Mouse (Mus musculus) stomach, embryonic 15.5 days (tissue): ENCODE data around the gene Wars. TPM values are rescaled to one million over a fixed set of nuclear protein-coding genes. Genes with fewer than 3 reads are reported as not detected.
A peak's percentile ranks its signal among the peaks of the same experiment; 100 is the strongest.
"Not testable (repeated sequence)": the region's sequence is repeated elsewhere in the genome, so short reads cannot be mapped to it uniquely, and the experiment has no call there.

ENCODE experiments used
- ATAC-seq: fragments of 200-750 bp; cut with Nextera tagmentation; 2 replicates; pipeline ENCODE4 v1.8.0; 2017; ENCODE audit warnings: low read depth, moderate number of reproducible peaks, moderate TSS enrichment; ENCODE audit not compliant: insufficient read depth, low FRiP score
- H3K27ac ChIP-seq: fragments of 300-500 bp; sonication (generic); 2 replicates; pipeline ENCODE4 v1.5.1; 2015; ENCODE audit warnings: mild to moderate bottlenecking, inconsistent platforms
- H3K27me3 ChIP-seq: fragments of 300-500 bp; sonication (generic); replicated peaks from 2 replicates; pipeline ENCODE4 v1.6.1; 2015; ENCODE audit warnings: inconsistent platforms
- H3K36me3 ChIP-seq: fragments of 300-500 bp; sonication (generic); 2 replicates; pipeline ENCODE4 v1.6.1; 2015; ENCODE audit warnings: inconsistent platforms
- H3K4me1 ChIP-seq: fragments of 300-500 bp; sonication (generic); 2 replicates; pipeline ENCODE4 v1.6.1; 2015; ENCODE audit warnings: inconsistent platforms
- H3K4me2 ChIP-seq: fragments of 300-500 bp; sonication (generic); 2 replicates; pipeline ENCODE4 v1.6.1; 2015; ENCODE audit warnings: mild to moderate bottlenecking, inconsistent platforms
- H3K4me3 ChIP-seq: fragments of 300-500 bp; sonication (generic); replicated peaks from 2 replicates; pipeline ENCODE4 v1.5.1; 2015; ENCODE audit warnings: inconsistent platforms
- H3K9ac ChIP-seq: fragments of 300-500 bp; sonication (generic); 2 replicates; pipeline ENCODE4 v1.6.1; 2015; ENCODE audit warnings: inconsistent platforms
- H3K9me3 ChIP-seq: fragments of 300-500 bp; sonication (generic); 2 replicates; pipeline ENCODE4 v1.6.1; 2016; ENCODE audit warnings: inconsistent platforms
- WGBS: fragments of 180-500 bp; shearing (Covaris S2); methylation state at CpG from one replicate; pipeline ENCODE4 v1.1.7; 2015; 5-methylcytosine and 5-hydroxymethylcytosine counted together
- polyA plus RNA-seq: library from polyadenylated mRNA; unstranded; fragments of >200 nt; fragmentation: Nextera tagmentation; extraction: Ambion mirVana; gene quantifications from 2 replicates; pipeline ENCODE4 v1.2.1, GENCODE M21; 2015

Gene Wars
- polyA plus RNA-seq, 1 experiment from 2014 or later: 91.1 TPM

DNA sequence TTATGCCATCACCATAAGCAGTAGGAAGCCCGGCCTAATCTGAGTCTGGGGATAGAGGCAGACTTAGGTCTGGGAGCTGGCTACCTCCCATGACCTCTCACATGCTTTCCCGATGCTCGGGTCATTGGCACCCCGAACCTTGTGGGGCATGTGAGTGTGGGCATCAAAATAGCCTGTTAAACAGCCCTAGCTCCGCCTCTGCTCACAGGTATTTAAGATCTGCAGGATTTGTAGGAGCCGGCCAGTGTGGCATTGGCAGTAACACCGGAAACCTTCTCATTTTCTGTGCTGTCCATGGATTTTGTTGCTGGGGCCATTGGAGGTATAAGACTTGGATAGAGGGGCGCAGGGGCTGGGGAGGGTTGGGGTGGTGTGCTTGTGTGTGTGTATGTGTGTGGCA, 43.1 kb downstream of the Wars start:
- no peaks in the 10 kb centered on the region for H3K9me3 ChIP-seq
- 86% methylated on average over 8 of the region's 8 CpGs for WGBS

DNA sequence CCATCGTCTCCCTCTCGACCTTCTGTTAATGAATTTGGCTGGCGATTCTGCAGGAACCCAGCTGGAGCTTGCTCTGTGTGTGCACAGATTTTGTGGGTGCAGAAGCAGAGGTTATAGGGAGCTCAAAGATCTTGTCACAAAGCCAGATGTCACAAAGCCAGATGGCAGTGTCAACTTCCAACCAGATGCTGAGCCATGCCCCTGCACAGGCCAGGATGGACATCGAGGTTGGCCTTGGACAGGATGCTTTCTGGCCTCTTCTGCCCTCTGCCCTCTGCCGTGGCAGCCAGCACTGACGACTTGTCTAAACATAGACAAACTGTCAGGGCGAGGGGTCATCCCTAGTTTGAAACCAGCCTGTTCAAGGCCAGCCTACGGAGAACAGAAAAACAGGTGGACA, 43.8 kb downstream of the Wars start:
- WGBS: 46% methylated on average over 8 of the region's 8 CpGs
- Histone ChIP-seq H3K9me3 (no peaks in the 10 kb centered on the region), H3K4me3 (no peak overlapping the region), H3K27me3 (no peaks in the 10 kb centered on the region), H3K4me1 (0 out of 2 replicates have a peak, but pooled peaks cover 3% of the 10 kb centered on the region), H3K27ac (no peak overlapping the region), H3K9ac (no peak overlapping the region), H3K4me2 (no peak overlapping the region), H3K36me3 (0 out of 2 replicates have a peak, but pooled peaks cover 4% of the 10 kb centered on the region)
- ATAC-seq: no peak

More for the DNA sequence above, 43.1 kb downstream of the Wars start:
- Histone ChIP-seq H3K36me3 (no peaks in the 10 kb centered on the region), H3K27ac (no peak overlapping the region), H3K9ac (no peak overlapping the region), H3K4me3 (no peak overlapping the region), H3K4me1 (0 out of 2 replicates have a peak, but pooled peaks cover 3% of the 10 kb centered on the region), H3K27me3 (no peaks in the 10 kb centered on the region), H3K4me2 (no peak overlapping the region)
- no peak for ATAC-seq

GRCm38 (mm10) chr12:108849488-108850022, 44.4 kb downstream of the Wars start:
- H3K36me3 ChIP-seq: peaks cover 9% of the 10 kb centered on the region
- no peaks in the 10 kb centered on the region for H3K27me3 ChIP-seq
- H3K9me3 ChIP-seq: no peaks in the 10 kb centered on the region
- no peak overlapping the region for H3K4me2 ChIP-seq
- no peak overlapping the region for H3K4me3 ChIP-seq
- H3K4me1 ChIP-seq: 0 out of 2 replicates have a peak, but pooled peaks cover 3% of the 10 kb centered on the region
- no peak overlapping the region for H3K27ac ChIP-seq
- H3K9ac ChIP-seq: no peak overlapping the region
- ATAC-seq: no peak
- WGBS: 70% methylated on average over 4 of the region's 4 CpGs

DNA sequence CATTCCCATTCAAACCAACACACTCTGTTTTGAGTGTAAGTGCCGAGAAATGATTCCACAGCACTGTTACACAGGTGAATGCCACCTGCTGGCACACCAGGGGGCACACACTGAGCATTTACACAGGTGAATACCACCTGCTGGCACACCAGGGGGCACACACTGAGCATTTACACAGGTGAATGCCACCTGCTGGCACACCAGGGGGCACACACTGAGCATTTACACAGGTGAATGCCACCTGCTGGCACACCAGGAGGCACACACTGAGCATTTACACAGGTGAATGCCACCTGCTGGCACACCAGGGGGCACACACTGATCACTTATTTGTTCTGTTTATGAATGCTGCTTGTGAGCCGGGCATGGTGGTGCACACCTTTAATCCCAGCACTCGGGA, 45.9 kb downstream of the Wars start:
- peaks cover 17% of the 10 kb centered on the region for H3K36me3 ChIP-seq
- not testable (repeated sequence) for H3K9ac ChIP-seq, H3K4me1 ChIP-seq, H3K9me3 ChIP-seq, H3K4me2 ChIP-seq, ATAC-seq, H3K27me3 ChIP-seq, H3K4me3 ChIP-seq, H3K27ac ChIP-seq
- 83% methylated on average over 3 of the region's 3 CpGs for WGBS

DNA sequence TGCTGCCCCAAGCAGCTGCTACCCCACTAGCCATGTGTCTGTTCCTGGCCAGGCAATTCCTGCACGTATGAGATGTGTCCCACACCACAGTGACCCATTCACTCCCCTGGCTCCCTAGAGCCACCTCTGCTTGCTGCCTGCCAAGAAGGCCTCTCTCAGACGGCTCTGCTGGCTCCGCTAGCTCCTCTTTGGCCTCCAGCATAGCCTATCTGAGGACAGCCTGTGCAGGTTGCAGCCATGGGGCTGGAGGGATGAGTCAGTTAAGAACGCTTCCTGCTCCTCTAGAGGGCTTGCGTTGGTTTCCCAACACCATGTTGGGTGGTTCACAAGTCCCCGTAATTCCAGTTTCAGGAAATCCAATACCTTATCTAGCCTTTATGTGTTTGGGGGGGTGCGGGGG, 51.3 kb downstream of the Wars start:
- Histone ChIP-seq H3K9me3 (no peaks in the 10 kb centered on the region), H3K4me1 (peaks cover 8% of the 10 kb centered on the region), H3K9ac (no peak overlapping the region), H3K36me3 (peaks cover 35% of the 10 kb centered on the region), H3K4me2 (no peak overlapping the region), H3K27me3 (no peaks in the 10 kb centered on the region), H3K4me3 (no peak overlapping the region), H3K27ac (no peak overlapping the region)
- no peak for ATAC-seq
- 81% methylated on average over 7 of the region's 7 CpGs for WGBS

DNA sequence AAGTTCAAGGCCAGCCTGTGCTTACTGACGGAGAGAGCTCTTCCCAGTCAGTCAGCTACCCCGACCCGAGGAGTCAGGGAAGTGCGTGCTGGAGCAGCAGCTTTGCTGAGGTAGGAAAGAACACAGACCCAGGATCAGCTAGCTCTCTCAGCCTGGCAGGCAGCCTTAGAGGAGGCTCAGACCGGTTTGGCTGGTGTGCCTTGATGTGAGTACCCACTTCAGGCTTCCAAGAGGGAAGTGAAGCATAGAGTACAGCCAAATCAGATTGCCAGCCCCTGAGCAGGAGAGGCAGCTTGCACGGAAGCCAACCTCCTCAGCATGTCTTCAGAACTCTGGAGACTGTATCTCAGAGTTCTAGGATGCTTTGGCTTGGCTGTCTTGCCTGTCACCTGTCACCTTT, 52.8 kb downstream of the Wars start:
- Histone ChIP-seq H3K4me3 (no peak overlapping the region), H3K36me3 (peaks cover 35% of the 10 kb centered on the region), H3K4me1 (peaks cover 22% of the 10 kb centered on the region), H3K27me3 (no peaks in the 10 kb centered on the region), H3K27ac (no peak overlapping the region), H3K9ac (no peak overlapping the region), H3K9me3 (no peaks in the 10 kb centered on the region), H3K4me2 (no peak overlapping the region)
- WGBS: 81% methylated on average over 6 of the region's 6 CpGs
- no peak for ATAC-seq

- 27% methylated on average over 7 of the region's 7 CpGs for WGBS
- H3K4me3 ChIP-seq: peak overlapping the region; percentile 74
Measured at GRCm38 (mm10) chr12:108836722-108837121, 57.3 kb downstream of the Wars start.

GRCm38 (mm10) chr12:108835840-108836409, 58.0 kb downstream of the Wars start, which contains the start of the genes Slc25a29 and Slc25a47:
Gene Slc25a29 (minus strand): TSS chr12:108835883.
Gene Slc25a47 (plus strand): TSS chr12:108836046.
- Histone ChIP-seq H3K4me1 (peaks cover 32% of the 10 kb centered on the region), H3K9ac (peak within 1 kb of the TSS; percentile 74), H3K36me3 (0 out of 2 replicates have a peak, but pooled peaks cover under 1% of the 10 kb centered on the region), H3K4me3 (peak within 1 kb of the TSS; percentile 74), H3K4me2 (peak within 1 kb of the TSS; percentile 98), H3K27ac (peak within 1 kb of the TSS; percentile 88), H3K9me3 (no peaks in the 10 kb centered on the region), H3K27me3 (no peaks in the 10 kb centered on the region)
- WGBS: 0% methylated on average over 53 of the region's 53 CpGs
- peak; percentile 99 for ATAC-seq

More at GRCm38 (mm10) chr12:108836722-108837121, 57.3 kb downstream of the Wars start:
- H3K36me3 ChIP-seq: 0 out of 2 replicates have a peak, but pooled peaks cover 6% of the 10 kb centered on the region
- peaks cover 32% of the 10 kb centered on the region for H3K4me1 ChIP-seq
- ATAC-seq: no peak
- no peaks in the 10 kb centered on the region for H3K27me3 ChIP-seq
- peak overlapping the region; percentile 88 for H3K27ac ChIP-seq
- no peaks in the 10 kb centered on the region for H3K9me3 ChIP-seq
- H3K4me2 ChIP-seq: peak overlapping the region; percentile 98
- peak overlapping the region; percentile 72 for H3K9ac ChIP-seq

DNA sequence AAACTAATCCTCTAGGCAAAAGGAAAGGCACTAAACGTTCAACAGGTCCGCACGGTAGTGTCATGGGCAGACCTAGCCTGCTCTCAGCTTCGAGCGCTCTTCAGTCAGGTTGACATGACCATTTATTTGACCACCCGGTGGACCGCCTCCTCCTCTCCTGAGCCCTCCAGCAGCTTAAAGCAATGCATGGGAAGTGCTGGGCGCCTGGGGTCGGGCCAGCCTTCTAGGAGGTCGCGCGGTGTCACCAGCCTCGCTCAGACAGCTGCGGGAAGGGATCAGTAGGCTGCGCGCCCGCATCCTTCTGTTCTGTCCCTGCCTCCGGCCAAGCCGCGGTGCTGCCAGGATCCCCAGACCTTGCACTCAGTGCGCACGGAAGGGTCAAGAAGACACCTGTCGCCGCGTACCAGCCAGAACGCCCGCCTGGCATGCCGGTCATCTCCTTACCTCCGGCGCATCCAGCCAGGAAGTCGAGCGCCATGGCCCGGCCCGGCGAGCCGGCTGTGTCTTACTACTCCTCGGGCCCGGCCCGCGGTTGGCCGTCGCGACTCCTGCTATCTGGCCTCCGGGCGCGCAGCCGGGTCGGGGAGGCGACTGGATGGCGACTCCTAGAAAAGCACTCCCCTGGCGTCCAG, 58.6 kb downstream of the Wars start:
- peak overlapping the region; percentile 74 for H3K4me3 ChIP-seq
- no peaks in the 10 kb centered on the region for H3K27me3 ChIP-seq
- no peaks in the 10 kb centered on the region for H3K36me3 ChIP-seq
- peak overlapping the region; percentile 74 for H3K9ac ChIP-seq
- peaks cover 32% of the 10 kb centered on the region for H3K4me1 ChIP-seq
- 2% methylated on average over 51 of the region's 51 CpGs for WGBS
- no peak overlapping the region for H3K27ac ChIP-seq
- no peaks in the 10 kb centered on the region for H3K9me3 ChIP-seq
- peak overlapping the region; percentile 98 for H3K4me2 ChIP-seq
- no peak for ATAC-seq

DNA sequence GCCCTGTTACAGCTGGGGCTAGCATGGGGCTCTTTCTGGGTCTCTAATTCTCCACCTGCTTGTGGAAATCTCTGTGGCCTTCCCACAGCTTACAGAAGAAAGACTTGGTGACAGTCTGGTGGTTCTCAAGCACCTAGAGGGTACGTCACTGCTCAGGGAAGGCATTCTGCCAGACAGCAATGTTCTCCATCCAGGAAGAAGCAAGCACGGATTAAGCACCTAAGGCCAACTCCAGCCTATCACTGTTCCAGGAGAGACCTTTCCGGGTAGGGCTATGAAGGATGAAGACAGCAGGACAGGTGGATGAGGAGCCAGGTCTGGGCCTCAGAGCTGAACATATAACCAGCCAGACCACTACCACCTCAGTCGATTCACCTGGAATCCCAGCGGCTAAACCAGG, 59.2 kb downstream of the Wars start:
- WGBS: 32% methylated on average over 5 of the region's 5 CpGs
- H3K27ac ChIP-seq: no peak overlapping the region

DNA sequence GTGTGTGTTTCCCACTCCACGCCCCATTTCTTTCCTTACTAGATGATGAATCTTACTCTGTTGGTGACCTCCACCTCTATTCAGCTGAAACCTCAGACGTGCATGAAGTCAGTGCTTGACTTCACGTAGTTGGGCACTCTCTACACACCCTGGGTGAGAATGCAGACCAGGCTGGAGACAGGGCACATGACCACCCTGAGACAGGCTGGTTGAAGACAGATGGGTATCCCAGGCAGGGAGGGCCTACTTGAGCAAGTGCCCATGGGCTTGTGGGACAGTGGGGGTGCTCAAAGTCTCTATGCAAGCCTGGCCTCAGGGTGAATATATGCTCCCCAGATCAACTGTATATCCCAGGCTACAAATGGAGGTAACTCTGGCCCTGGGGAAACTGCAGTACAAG, 59.6 kb downstream of the Wars start:
- WGBS: 74% methylated on average over 3 of the region's 3 CpGs
- Histone ChIP-seq H3K4me3 (peak overlapping the region; percentile 74; the same call in 1 of the 2 replicates), H3K4me2 (peak overlapping the region; percentile 98; the same call in 1 of the 2 replicates), H3K36me3 (no peaks in the 10 kb centered on the region), H3K27ac (no peak overlapping the region), H3K9ac (no peak overlapping the region), H3K9me3 (no peaks in the 10 kb centered on the region), H3K4me1 (peaks cover 32% of the 10 kb centered on the region), H3K27me3 (no peaks in the 10 kb centered on the region)
- ATAC-seq: no peak

More for the DNA sequence above, 59.2 kb downstream of the Wars start:
- H3K4me3 ChIP-seq: peak overlapping the region; percentile 74
- no peak for ATAC-seq
- H3K9me3 ChIP-seq: no peaks in the 10 kb centered on the region
- peaks cover 32% of the 10 kb centered on the region for H3K4me1 ChIP-seq
- H3K9ac ChIP-seq: no peak overlapping the region
- H3K4me2 ChIP-seq: peak overlapping the region; percentile 98
- no peaks in the 10 kb centered on the region for H3K36me3 ChIP-seq
- H3K27me3 ChIP-seq: no peaks in the 10 kb centered on the region

- 83% methylated on average over 3 of the region's 3 CpGs for WGBS
- peaks cover 1% of the 10 kb centered on the region; the same call in 1 of the 2 replicates for H3K36me3 ChIP-seq
- no peak overlapping the region for H3K4me2 ChIP-seq
- H3K27ac ChIP-seq: no peak overlapping the region
- H3K4me1 ChIP-seq: peaks cover 31% of the 10 kb centered on the region
- H3K27me3 ChIP-seq: no peaks in the 10 kb centered on the region
- H3K4me3 ChIP-seq: no peak overlapping the region
- H3K9me3 ChIP-seq: no peaks in the 10 kb centered on the region
- no peak for ATAC-seq
- no peak overlapping the region for H3K9ac ChIP-seq
Measured at GRCm38 (mm10) chr12:108833408-108833807, 60.6 kb downstream of the Wars start.
